Mouse (Mus musculus): Measurements from ENCODE around the gene Dnmt3c. TPM values are rescaled to one million over a fixed set of nuclear protein-coding genes. Genes with fewer than 3 reads are reported as not detected.
A peak's percentile ranks its signal among the peaks of the same experiment; 100 is the strongest.
"Not testable (repeated sequence)": the region's sequence is repeated elsewhere in the genome, so short reads cannot be mapped to it uniquely, and the experiment has no call there.

Gene Dnmt3c
- total and polyA plus RNA-seq, 3 experiments = 0.02 TPM; not detected in 2

DNA sequence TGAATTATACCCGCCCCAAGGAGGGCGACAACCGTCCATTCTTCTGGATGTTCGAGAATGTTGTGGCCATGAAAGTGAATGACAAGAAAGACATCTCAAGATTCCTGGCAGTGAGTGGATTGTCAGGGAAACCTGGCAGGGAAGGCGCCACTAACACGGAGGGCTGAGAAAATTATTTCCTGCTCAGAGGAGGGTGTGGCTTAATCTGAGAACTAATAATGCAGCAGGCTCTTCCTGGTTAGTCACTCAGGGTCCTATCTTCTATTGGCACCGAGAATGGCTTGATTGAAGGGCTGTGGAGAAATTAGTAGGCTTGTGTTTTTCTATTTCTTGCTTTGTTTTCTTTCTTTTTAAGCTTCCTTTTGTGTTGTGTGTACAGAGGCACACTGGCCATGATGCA, 18.9 kb upstream of the Dnmt3c start:
- DNase-seq (ENCODE audit: low spot score) = no peak
- Histone ChIP-seq H3K36me3 (replicated peaks) (peaks cover 81% of the 10 kb centered on the region), H3K4me1 (ENCODE audit: insufficient read depth, low read depth, low read length) (no peaks in the 10 kb centered on the region), H3K9me3 (replicated peaks) (no peaks in the 10 kb centered on the region), H3K4me3 (ENCODE audit: low read depth, low read length) (no peak overlapping the region), H3K27me3 (ENCODE audit: insufficient read depth, low read length) (no peaks in the 10 kb centered on the region)
- no peak for ATAC-seq (ENCODE audit: extremely low read depth, insufficient number of reproducible peaks, low FRiP score, poor library complexity, severe bottlenecking)
- TF ChIP-seq CTCF (IDR thresholded peaks at IDR 0.05; ENCODE audit: low read depth, low read length) = no peak
- TF ChIP-seq GATA2 (IDR thresholded peaks at IDR 0.05; ENCODE audit: borderline replicate concordance, low read depth, low read length) = no peak
- TF ChIP-seq POLR2AphosphoS5 (IDR thresholded peaks at IDR 0.05; ENCODE audit: insufficient replicate concordance, low read depth, low read length) = no peak
- no peak for TF ChIP-seq GATA1 (IDR thresholded peaks at IDR 0.05; ENCODE audit: borderline replicate concordance, low read length)
- TF ChIP-seq TAL1 (conservative IDR thresholded peaks at IDR 0.05; ENCODE audit: low read depth, low read length) = no peak

DNA sequence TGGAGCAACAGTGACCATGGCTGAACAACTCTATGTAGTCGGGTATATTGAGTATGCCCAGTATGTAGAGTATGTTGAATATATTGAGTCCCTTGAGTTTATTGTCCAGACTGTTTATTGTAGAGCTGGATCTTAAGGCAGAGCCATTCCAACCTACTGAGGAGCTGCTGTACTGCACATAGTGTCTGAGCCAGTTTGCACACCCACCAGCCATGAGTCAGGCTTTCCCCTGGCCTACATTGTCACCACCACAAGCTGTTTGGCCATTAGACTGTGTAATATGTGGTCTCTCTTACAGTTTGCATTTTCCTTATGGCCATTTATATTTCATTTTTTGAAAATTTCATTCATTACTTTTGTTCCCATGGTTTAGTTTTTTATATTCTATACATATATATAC, 16.5 kb upstream of the Dnmt3c start:
- Histone ChIP-seq H3K9me3 (replicated peaks) (no peaks in the 10 kb centered on the region), H3K4me3 (ENCODE audit: low read depth, low read length) (no peak overlapping the region), H3K4me1 (ENCODE audit: insufficient read depth, low read depth, low read length) (no peaks in the 10 kb centered on the region), H3K36me3 (replicated peaks) (peaks cover 76% of the 10 kb centered on the region), H3K27me3 (ENCODE audit: insufficient read depth, low read length) (no peaks in the 10 kb centered on the region)
- DNase-seq (ENCODE audit: low spot score) (no peak), ATAC-seq (ENCODE audit: extremely low read depth, insufficient number of reproducible peaks, low FRiP score, poor library complexity, severe bottlenecking) (no peak)
- no peak for TF ChIP-seq TAL1 (conservative IDR thresholded peaks at IDR 0.05; ENCODE audit: low read depth, low read length)
- no peak for TF ChIP-seq CTCF (IDR thresholded peaks at IDR 0.05; ENCODE audit: low read depth, low read length)
- no peak for TF ChIP-seq GATA2 (IDR thresholded peaks at IDR 0.05; ENCODE audit: borderline replicate concordance, low read depth, low read length)
- no peak for TF ChIP-seq GATA1 (IDR thresholded peaks at IDR 0.05; ENCODE audit: borderline replicate concordance, low read length)
- TF ChIP-seq POLR2AphosphoS5 (IDR thresholded peaks at IDR 0.05; ENCODE audit: insufficient replicate concordance, low read depth, low read length) = no peak

DNA sequence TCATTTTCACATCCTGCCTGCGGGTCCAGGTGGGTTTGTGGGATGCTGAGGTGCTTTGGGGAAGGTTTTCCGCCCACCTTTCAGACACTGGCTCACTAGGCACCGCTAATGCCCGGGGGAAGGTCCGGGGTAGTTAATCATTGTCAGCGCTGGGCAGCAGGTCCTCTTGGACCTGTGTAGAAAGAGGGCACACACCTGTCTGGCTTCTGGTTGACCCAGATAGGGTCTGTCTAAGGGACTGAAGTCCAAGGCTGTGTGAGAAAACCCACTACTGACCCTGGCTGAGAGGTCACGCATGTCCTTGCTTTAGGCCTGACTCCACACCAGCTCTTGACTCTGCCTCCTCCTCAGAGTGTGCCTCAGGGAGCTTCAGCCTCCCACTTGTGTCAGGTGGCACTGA, 3.0 kb upstream of the Dnmt3c start:
- not testable (repeated sequence) for H3K4me1 ChIP-seq (ENCODE audit: insufficient read depth, low read depth, low read length); DNase-seq (ENCODE audit: low spot score); H3K36me3 ChIP-seq (replicated peaks); H3K4me3 ChIP-seq (ENCODE audit: low read depth, low read length); ATAC-seq (ENCODE audit: extremely low read depth, insufficient number of reproducible peaks, low FRiP score, poor library complexity, severe bottlenecking); H3K9me3 ChIP-seq (replicated peaks)
- H3K27me3 ChIP-seq (ENCODE audit: insufficient read depth, low read length) = peaks cover 14% of the 10 kb centered on the region

DNA sequence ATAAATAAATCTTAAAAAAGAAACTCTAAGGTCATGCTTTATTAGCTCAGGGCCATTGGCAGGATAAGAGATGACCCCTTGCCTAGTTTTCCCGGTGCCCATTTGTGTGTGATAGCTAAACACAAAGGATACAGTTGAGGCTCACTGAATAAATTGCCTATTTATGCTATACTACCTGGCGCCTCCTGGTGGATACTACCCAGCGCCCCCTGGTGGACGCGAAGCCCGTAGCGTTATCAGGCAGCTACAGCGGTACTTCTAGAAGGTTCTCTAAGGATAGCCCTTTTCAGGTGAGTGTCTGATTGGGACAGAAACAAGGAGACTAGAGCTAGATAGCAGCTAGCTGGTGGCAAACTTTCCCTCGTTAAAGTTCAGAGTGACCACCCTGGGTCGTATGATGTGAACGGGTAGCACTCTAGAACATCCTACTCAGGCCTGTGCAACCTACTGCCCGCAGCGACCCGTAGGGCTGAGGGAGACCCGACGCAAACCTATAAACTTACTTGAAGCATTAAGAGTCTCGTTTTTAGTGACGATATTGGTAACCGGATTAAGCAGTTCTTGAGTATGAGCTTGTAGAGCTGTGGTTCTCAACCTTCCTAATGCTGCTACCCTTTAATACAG, 1.9 kb upstream of the Dnmt3c start:
- no peaks in the 10 kb centered on the region for H3K9me3 ChIP-seq (replicated peaks)
- DNase-seq (ENCODE audit: low spot score) = peak; percentile 43
- no peaks in the 10 kb centered on the region for H3K36me3 ChIP-seq (replicated peaks)
- ATAC-seq (ENCODE audit: extremely low read depth, insufficient number of reproducible peaks, low FRiP score, poor library complexity, severe bottlenecking) = peak; percentile 34; the same call in 1 of the 2 replicates
- H3K27me3 ChIP-seq (ENCODE audit: insufficient read depth, low read length) = peaks cover 14% of the 10 kb centered on the region
- H3K4me3 ChIP-seq (ENCODE audit: low read depth, low read length) = no peak overlapping the region
- no peak for TF ChIP-seq GATA1 (IDR thresholded peaks at IDR 0.05; ENCODE audit: borderline replicate concordance, low read length)
- peak; percentile 81 for TF ChIP-seq CTCF (IDR thresholded peaks at IDR 0.05; ENCODE audit: low read depth, low read length)
- no peaks in the 10 kb centered on the region for H3K4me1 ChIP-seq (ENCODE audit: insufficient read depth, low read depth, low read length)

DNA sequence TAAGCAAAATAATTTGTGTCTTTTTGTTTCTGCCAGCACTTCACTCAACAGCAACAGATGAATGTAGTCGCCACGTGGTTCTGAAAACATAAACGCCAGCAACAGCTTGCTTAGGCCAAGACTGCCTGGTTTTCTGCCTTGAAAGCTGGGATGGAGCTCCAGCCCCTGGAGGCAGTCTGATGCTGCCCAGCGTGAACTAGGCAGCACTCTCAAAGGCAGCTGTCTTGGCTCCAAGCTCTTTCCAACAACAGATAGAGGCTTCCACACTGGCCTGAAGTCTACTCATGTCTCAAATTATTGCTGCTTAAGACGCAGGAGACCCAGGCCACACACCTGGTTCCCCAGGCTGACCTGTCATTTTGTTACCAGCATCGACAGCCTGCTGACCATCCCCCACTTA, 6.9 kb downstream of the Dnmt3c start:
- ATAC-seq (ENCODE audit: extremely low read depth, insufficient number of reproducible peaks, low FRiP score, poor library complexity, severe bottlenecking) = no peak
- TF ChIP-seq TAL1 (conservative IDR thresholded peaks at IDR 0.05; ENCODE audit: low read depth, low read length) (no peak), GATA2 (IDR thresholded peaks at IDR 0.05; ENCODE audit: borderline replicate concordance, low read depth, low read length) (no peak), CTCF (IDR thresholded peaks at IDR 0.05; ENCODE audit: low read depth, low read length) (no peak), GATA1 (IDR thresholded peaks at IDR 0.05; ENCODE audit: borderline replicate concordance, low read length) (no peak), POLR2AphosphoS5 (IDR thresholded peaks at IDR 0.05; ENCODE audit: insufficient replicate concordance, low read depth, low read length) (no peak)
- no peak for DNase-seq (ENCODE audit: low spot score)

DNA sequence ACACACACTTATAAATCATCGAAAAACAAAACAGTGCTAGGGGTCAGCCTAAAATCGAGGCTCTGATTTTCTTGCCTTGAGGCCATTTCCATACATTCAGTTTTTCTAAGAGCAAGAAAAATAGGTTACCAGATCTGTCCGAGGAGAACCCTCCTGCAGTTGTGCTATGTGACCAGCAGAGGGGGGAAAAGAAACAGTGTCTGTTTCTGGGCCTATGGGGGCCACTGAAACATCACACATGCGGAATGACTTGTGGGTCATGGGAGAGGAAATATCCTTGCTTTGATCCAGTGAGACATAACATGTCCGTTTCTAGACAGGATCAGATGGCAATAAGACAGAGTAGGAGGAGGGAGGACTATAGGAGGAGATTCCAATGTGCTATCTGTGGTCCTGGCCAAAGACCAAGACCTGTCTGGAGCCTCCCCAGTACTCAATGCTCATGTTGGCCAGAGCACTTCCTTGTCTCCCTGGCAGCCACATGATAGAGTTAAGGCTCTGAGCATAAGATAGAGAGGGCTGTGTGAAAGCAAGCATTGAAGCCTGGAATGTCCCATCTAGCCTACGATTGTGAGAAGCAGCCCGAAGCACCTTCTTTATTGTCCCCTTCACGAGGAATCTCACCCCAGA, 14.4 kb downstream of the Dnmt3c start:
- peak; percentile 50 for DNase-seq (ENCODE audit: low spot score)
- TF ChIP-seq CTCF (IDR thresholded peaks at IDR 0.05; ENCODE audit: low read depth, low read length) (peak; percentile 38; the same call in 1 of the 2 replicates), POLR2AphosphoS5 (IDR thresholded peaks at IDR 0.05; ENCODE audit: insufficient replicate concordance, low read depth, low read length) (no peak)
- Histone ChIP-seq H3K4me3 (ENCODE audit: low read depth, low read length) (no peak overlapping the region), H3K36me3 (replicated peaks) (no peaks in the 10 kb centered on the region), H3K27me3 (ENCODE audit: insufficient read depth, low read length) (peaks cover 21% of the 10 kb centered on the region), H3K4me1 (ENCODE audit: insufficient read depth, low read depth, low read length) (peaks cover 2% of the 10 kb centered on the region; the same call in 1 of the 2 replicates), H3K9me3 (replicated peaks) (no peaks in the 10 kb centered on the region)
- peak; percentile 22; the same call in 1 of the 2 replicates for ATAC-seq (ENCODE audit: extremely low read depth, insufficient number of reproducible peaks, low FRiP score, poor library complexity, severe bottlenecking)

More for the DNA sequence above, 6.9 kb downstream of the Dnmt3c start:
- Histone ChIP-seq H3K4me3 (ENCODE audit: low read depth, low read length) (no peak overlapping the region), H3K36me3 (replicated peaks) (no peaks in the 10 kb centered on the region), H3K4me1 (ENCODE audit: insufficient read depth, low read depth, low read length) (no peaks in the 10 kb centered on the region), H3K9me3 (replicated peaks) (no peaks in the 10 kb centered on the region), H3K27me3 (ENCODE audit: insufficient read depth, low read length) (peaks cover 23% of the 10 kb centered on the region)

All from G1E (cell line).